Mouse (Mus musculus) layer of hippocampus, adult 9-10 months (tissue): ENCODE measurements around the gene Rhoq.

Experiments used
- DNase-seq: peaks from one replicate; pipeline ENCODE4 v3.0.0; 2022; ENCODE audit warnings: low spot score

Gene Rhoq

GRCm38 (mm10) chr17:86963586-86963902, 662 bp downstream of the Rhoq start:
- no peak for DNase-seq

- DNase-seq: no peak
Observed at GRCm38 (mm10) chr17:86964041-86964440, 1.2 kb downstream of the Rhoq start.

GRCm38 (mm10) chr17:86964502-86964901, 1.6 kb downstream of the Rhoq start:
- no peak for DNase-seq

GRCm38 (mm10) chr17:86965121-86965520, 2.2 kb downstream of the Rhoq start:
- DNase-seq: no peak

DNA sequence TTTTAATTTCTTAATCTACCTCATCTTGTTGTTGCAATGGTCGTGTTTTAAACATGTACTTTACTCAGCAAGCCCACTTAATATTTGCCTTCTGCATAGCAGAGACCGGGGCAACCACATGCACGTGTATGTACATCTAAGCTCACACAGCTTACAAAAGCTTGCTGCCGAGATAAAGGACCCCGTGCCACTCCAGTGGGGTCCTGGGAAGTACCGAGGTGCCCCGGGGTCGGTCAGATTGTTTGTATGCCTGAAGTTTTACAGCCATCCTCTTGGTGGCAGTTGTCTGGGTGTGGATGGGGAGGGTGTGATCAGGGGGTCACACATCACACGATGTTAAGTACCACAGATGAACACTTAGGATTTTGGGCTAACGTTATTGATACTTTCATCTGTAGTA, 3.2 kb downstream of the Rhoq start:
- DNase-seq: no peak

DNA sequence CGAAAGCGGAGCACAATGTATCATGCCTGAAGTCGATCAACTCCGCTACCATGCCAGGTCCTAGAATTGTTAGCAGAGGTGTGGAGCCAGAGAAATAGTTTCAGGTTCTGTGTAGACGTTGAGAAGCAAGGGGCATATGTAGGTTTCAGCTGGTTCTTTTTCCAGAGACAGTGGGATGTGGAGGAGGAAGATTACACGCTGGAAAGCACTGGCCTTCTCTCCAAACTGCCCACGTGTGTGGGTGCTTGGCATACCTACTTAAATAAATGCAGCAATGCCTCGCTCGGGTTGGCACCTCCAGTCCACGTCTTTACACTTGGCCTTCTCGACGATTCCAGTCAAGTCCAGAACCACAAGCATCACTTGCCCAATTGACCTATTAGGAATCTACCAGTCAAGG, 4.2 kb downstream of the Rhoq start:
- no peak for DNase-seq

- DNase-seq: no peak
Observed at GRCm38 (mm10) chr17:86967536-86968525, 4.9 kb downstream of the Rhoq start.

GRCm38 (mm10) chr17:86968581-86968980, 5.7 kb downstream of the Rhoq start:
- no peak for DNase-seq

DNA sequence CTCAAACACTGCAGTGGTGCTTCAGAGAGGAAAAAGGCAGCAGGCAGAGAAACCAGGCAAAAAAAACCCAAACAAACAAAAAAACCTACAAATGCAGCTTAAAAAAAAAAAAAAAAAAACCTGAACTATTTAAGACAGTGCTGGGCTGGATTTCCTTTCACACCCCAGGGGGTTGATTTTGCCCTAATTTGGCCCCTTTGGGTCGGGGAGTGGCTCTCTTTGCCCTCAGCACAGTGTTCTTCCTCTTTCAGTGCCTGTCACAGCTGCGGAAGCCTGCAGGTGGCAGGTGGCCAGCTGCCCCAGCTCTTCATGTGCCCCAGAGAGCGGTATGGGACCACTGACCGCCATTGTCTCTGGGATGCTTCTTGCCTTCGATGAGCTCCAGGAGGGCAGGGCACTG, 6.7 kb downstream of the Rhoq start:
- DNase-seq: no peak

DNA sequence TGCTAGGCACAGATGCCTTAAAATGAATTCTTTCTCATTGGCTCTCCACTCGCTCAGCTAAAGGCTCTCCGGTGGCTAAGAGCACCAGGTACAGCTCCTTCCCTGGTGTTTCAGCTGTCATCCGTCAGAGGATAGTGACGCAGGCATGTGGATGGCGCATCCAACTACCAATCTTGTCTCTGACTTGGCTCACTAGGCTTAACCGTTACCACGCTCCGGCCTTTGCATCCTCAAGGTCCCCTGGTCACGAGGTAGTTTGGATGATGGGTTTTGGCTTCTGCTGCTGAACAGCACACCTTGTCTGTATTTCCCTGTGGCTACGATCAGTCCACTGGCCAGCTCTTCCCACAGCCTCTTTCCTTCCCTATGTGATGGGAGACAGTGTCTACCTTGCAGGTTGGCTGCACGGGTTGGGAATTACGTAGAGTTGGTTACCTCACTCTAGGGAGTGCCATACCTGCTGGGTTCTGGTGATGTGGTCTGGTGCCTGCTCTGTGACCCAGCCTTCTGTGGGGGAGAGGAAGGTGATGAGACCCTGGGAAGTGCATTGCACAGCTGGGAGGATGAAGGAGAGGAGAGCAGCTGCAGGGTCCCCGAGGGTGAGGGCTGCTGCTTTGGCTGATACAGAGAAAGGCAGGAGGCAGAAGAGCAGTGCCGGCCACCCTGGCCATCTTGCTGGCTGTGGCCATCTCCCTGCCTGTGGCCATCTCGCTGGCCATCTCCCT, 7.3 kb downstream of the Rhoq start:
- no peak for DNase-seq

GRCm38 (mm10) chr17:86971036-86971435, 8.2 kb downstream of the Rhoq start:
- no peak for DNase-seq

DNA sequence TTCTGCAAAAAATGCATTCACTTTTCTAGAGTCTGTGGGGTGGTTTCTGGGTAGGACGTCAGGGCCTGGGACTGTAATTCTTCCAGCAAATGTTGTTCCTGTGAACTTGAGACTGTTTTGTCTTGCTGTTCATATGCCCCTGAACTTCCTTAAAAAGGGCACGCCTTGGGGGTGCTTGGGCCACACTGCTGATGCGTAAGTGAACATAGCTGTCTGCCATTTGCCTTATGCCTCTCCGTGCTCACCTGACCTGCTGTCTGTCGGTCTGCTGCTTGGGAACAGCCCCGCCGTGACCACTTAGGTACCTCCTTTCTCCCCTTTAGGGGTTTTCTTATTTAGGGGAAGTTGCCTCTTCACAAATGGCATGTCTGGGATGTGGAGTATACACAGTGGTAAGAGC, 9.0 kb downstream of the Rhoq start:
- DNase-seq: no peak

DNA sequence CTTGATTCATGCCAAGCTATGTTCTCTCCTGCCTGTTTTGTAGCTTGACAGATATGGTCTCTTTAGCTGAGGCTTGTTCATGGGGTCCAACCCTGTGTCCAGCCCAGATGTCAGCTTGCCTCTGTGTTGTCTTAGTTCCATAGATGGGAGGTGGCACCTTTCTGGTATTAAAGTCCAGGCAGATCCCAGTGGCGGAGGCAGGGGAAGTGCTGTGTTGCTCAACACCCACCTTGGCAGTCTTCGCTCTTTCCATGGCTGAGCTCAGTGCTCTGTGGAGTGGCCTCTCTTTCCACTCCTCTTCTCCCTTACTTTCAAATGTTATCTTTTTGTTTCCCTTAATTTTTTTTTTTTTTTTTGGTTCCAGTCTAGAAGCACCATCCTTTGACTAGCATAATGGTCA, 10.2 kb downstream of the Rhoq start:
- no peak for DNase-seq

GRCm38 (mm10) chr17:86976387-86976786, 13.5 kb downstream of the Rhoq start:
- DNase-seq: no peak

- DNase-seq: no peak
Observed at GRCm38 (mm10) chr17:86978496-86978895, 15.6 kb downstream of the Rhoq start.

- no peak for DNase-seq
Observed at GRCm38 (mm10) chr17:86981205-86981604, 18.3 kb downstream of the Rhoq start.

GRCm38 (mm10) chr17:86981701-86982100, 18.8 kb downstream of the Rhoq start:
- no peak for DNase-seq

DNA sequence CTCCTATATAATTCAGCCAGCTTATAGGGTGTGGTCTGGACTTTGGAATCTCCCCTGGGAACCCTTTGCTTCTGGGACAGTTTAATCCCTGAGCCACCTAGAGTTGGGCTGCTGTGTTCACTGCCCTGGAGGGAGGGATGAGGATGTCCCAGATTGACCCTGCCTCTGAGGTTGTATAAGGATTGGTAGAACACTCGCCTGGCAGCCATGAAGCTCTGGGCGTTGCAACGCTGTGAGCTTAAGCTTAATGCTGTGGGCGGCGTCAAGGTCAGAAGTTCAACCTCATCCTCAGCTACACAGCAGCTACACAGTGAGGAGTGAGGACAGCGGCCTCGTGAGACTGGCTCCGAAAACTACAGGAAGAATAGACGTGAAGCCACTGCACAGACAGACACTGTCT, 19.6 kb downstream of the Rhoq start:
- DNase-seq: no peak

GRCm38 (mm10) chr17:86986449-86987138, 23.7 kb downstream of the Rhoq start:
- DNase-seq: no peak

DNA sequence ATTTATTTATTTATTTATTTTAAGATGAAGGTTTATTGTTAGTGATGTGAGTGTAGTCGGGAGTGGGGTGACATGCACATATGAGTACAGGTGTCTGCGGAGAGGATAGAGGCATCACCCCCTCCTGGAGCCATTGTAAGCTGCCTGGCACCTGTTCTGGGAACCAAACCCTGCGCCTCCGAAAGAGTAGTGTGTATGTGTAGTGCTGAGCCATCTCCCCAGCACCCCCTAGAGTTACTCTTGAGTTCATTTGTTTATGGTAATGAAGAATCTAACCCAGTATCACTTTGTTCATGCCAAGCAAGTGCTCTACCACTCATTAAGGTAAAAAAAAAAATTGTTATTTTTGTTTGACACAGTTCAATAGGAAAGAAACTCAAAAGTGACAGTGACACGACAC, 25.3 kb downstream of the Rhoq start:
- DNase-seq: no peak

- no peak for DNase-seq
Observed at GRCm38 (mm10) chr17:86988601-86989184, 25.8 kb downstream of the Rhoq start.

- no peak for DNase-seq
Observed at GRCm38 (mm10) chr17:86991306-86991705, 28.4 kb downstream of the Rhoq start.
